Mouse (Mus musculus) liver, postnatal 0 days (tissue): ENCODE results near the gene AI661453. TPM values are rescaled to one million over a fixed set of nuclear protein-coding genes. Genes with fewer than 3 reads are reported as not detected.
"Not testable (repeated sequence)": the region's sequence is repeated elsewhere in the genome, so short reads cannot be mapped to it uniquely, and the experiment has no call there.

ENCODE experiments used
- ATAC-seq: fragments of 200-750 bp; cut with Nextera tagmentation; 2 replicates; pipeline ENCODE4 v1.8.0; 2017; ENCODE audit warnings: mild to moderate bottlenecking, moderate library complexity
- DNase-seq: peaks from one replicate; pipeline ENCODE4 v3.0.0-alpha.2; 2016
- H3K27ac ChIP-seq: fragments of 300-500 bp; sonication (generic); 2 replicates; pipeline ENCODE4 v1.5.1; 2014; ENCODE audit warnings: antibody characterized with exemption, moderate library complexity, mild to moderate bottlenecking, low read depth
- H3K27me3 ChIP-seq: fragments of 300-500 bp; sonication (generic); 2 replicates; pipeline ENCODE4 v1.6.1; 2014; ENCODE audit warnings: low read length, control low read depth, mixed read lengths; ENCODE audit not compliant: insufficient read depth
- H3K36me3 ChIP-seq: fragments of 300-500 bp; sonication (generic); replicated peaks from 2 replicates; pipeline ENCODE4 v1.6.1; 2014; ENCODE audit warnings: mild to moderate bottlenecking, control low read depth, low read length, moderate library complexity, mixed read lengths; ENCODE audit not compliant: insufficient read depth
- H3K4me1 ChIP-seq: fragments of 300-500 bp; sonication (generic); 2 replicates; pipeline ENCODE4 v1.6.1; 2014; ENCODE audit warnings: antibody characterized with exemption, mild to moderate bottlenecking, control low read depth; ENCODE audit not compliant: insufficient read depth
- H3K4me2 ChIP-seq: fragments of 300-500 bp; sonication (generic); 2 replicates; pipeline ENCODE4 v1.6.1; 2014; ENCODE audit warnings: low read depth, mild to moderate bottlenecking, low read length, moderate library complexity, mixed read lengths
- H3K4me3 ChIP-seq: fragments of 300-500 bp; sonication (generic); 2 replicates; pipeline ENCODE4 v1.5.1; 2014; ENCODE audit warnings: low read depth, low read length
- H3K9ac ChIP-seq: fragments of 300-500 bp; sonication (generic); replicated peaks from 2 replicates; pipeline ENCODE4 v1.6.1; 2014; ENCODE audit warnings: mild to moderate bottlenecking, moderate library complexity
- H3K9me3 ChIP-seq: fragments of 300-500 bp; sonication (generic); 2 replicates; pipeline ENCODE4 v1.6.1; 2016; ENCODE audit warnings: mild to moderate bottlenecking, control low read depth, low read length, mixed read lengths
- CTCF ChIP-seq: sonication (generic); IDR thresholded peaks from 2 replicates; pipeline ENCODE4 v1.5.1; 2016; ENCODE audit warnings: antibody characterized with exemption, low read depth
- EP300 ChIP-seq: IDR thresholded peaks from 2 replicates; pipeline ENCODE4 v1.6.1; 2016; ENCODE audit warnings: antibody characterized with exemption, low read depth, mild to moderate bottlenecking
- WGBS: fragments of 180-500 bp; shearing (Covaris S2); extraction: QIAGEN DNeasy Blood & Tissue Kit; methylation state at CpG from one replicate; pipeline ENCODE4 v1.1.7; 2014; ENCODE audit not compliant: insufficient replicate concordance; 5-methylcytosine and 5-hydroxymethylcytosine counted together
- polyA plus RNA-seq: library from polyadenylated mRNA; unstranded; fragments of >200 nt; fragmentation: Nextera tagmentation; extraction: Ambion mirVana; gene quantifications from 2 replicates; pipeline ENCODE4 v1.2.1, GENCODE M21; 2015

The AI661453 gene
- polyA plus RNA-seq, 1 experiment from 2014 or later = 1.0 TPM

DNA sequence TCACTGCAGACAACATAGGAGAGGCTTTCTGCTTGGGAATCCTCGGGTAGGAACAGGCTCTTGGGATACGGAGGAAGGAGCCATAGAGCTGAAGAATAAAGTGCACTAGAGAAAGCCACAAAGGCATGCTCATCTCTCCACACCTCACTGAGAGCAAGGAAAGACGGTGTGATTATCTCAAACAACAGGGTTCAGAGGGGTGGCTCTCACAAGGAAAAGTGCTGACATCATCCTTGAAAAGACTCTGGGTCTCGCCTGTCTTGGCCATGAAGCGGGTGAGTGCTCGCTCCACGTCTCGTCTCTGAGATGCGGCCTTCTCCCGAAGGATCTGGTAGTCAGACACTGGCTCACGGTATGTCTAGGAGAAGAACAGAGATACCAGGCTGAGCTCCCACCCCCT is 57.7 kb downstream of the AI661453 start:
- no peak overlapping the region for H3K9ac ChIP-seq
- DNase-seq (no peak), ATAC-seq (no peak)
- WGBS = 80% methylated on average over 11 of the region's 11 CpGs
- peaks cover 86% of the 10 kb centered on the region for H3K36me3 ChIP-seq
- no peak for TF ChIP-seq EP300
- TF ChIP-seq CTCF = no peak
- no peak overlapping the region for H3K4me2 ChIP-seq
- no peaks in the 10 kb centered on the region for H3K27me3 ChIP-seq
- peaks cover under 1% of the 10 kb centered on the region; the same call in 1 of the 2 replicates for H3K4me1 ChIP-seq
- H3K27ac ChIP-seq = no peak overlapping the region
- no peaks in the 10 kb centered on the region for H3K9me3 ChIP-seq
- H3K4me3 ChIP-seq = no peak overlapping the region

DNA sequence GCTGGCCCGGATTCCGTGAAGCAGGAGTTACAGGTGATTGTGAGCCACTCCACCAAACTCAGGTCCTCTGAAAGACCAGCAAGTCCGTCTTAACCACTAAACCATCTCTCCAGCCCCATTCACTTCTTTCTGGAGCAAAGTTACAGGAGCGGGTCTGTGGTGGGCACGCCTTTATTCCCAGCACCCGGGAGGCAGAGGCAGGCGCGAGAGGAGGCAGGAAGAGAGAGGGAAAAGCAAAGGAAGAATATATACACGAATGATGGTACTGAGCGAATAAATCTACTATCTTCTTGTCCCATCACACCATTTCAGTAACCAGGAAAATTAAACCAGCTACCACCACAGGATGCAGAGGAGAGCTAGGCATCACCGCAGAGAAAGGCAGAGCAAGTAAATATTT is 65.1 kb downstream of the AI661453 start:
- peak overlapping the region; percentile 70 for H3K9ac ChIP-seq
- peak; percentile 3 for ATAC-seq

GRCm38 (mm10) chr17:47501946-47502706 is 65.7 kb downstream of the AI661453 start, which contains the start of gene Taf8:
Gene Taf8 (minus strand): TSS chr17:47502292.
- DNase-seq (peak; percentile 96), ATAC-seq (peak; percentile 91)
- Histone ChIP-seq H3K9me3 (no peaks in the 10 kb centered on the region), H3K27ac (peak within 1 kb of the TSS; percentile 70), H3K4me1 (peaks cover 34% of the 10 kb centered on the region), H3K9ac (peak within 1 kb of the TSS; percentile 70), H3K4me2 (peak within 1 kb of the TSS; percentile 74), H3K4me3 (peak within 1 kb of the TSS; percentile 65), H3K27me3 (no peaks in the 10 kb centered on the region), H3K36me3 (peaks cover 27% of the 10 kb centered on the region)
- peak; percentile 11; the same call in 1 of the 2 replicates for TF ChIP-seq EP300
- no peak for TF ChIP-seq CTCF
- 2% methylated on average over 40 of the region's 40 CpGs for WGBS

More for the DNA sequence above, 65.1 kb downstream of the AI661453 start:
- WGBS = 6% methylated on average over 11 of the region's 11 CpGs
- Histone ChIP-seq H3K4me2 (peak overlapping the region; percentile 74), H3K4me3 (peak overlapping the region; percentile 65), H3K27ac (peak overlapping the region; percentile 70), H3K4me1 (peaks cover 28% of the 10 kb centered on the region), H3K9me3 (no peaks in the 10 kb centered on the region), H3K36me3 (peaks cover 32% of the 10 kb centered on the region), H3K27me3 (no peaks in the 10 kb centered on the region)
- TF ChIP-seq EP300 (no peak), CTCF (no peak)
- no peak for DNase-seq

- H3K27ac ChIP-seq = peak overlapping the region; percentile 70; the same call in 1 of the 2 replicates
- H3K9ac ChIP-seq = peak overlapping the region; percentile 70; the same call in 1 of the 2 replicates
- H3K9me3 ChIP-seq, H3K4me3 ChIP-seq, ATAC-seq, H3K27me3 ChIP-seq, DNase-seq: not testable (repeated sequence)
- 77% methylated on average over 6 of the region's 6 CpGs for WGBS
- H3K36me3 ChIP-seq = peaks cover 23% of the 10 kb centered on the region
- peaks cover 39% of the 10 kb centered on the region for H3K4me1 ChIP-seq
- H3K4me2 ChIP-seq = peak overlapping the region; percentile 74
These were observed 66.3 kb downstream of the AI661453 start for GRCm38 (mm10) chr17:47502707-47503045.

- no peak overlapping the region for H3K4me2 ChIP-seq
- H3K36me3 ChIP-seq = peaks cover 15% of the 10 kb centered on the region
- H3K27ac ChIP-seq = peak overlapping the region; percentile 100
- DNase-seq = no peak
- H3K27me3 ChIP-seq = no peaks in the 10 kb centered on the region
- ATAC-seq = no peak
- H3K9me3 ChIP-seq = no peaks in the 10 kb centered on the region
- TF ChIP-seq CTCF (no peak), EP300 (no peak)
- H3K9ac ChIP-seq = no peak overlapping the region
- no peak overlapping the region for H3K4me3 ChIP-seq
- peaks cover 47% of the 10 kb centered on the region for H3K4me1 ChIP-seq
These were observed 67.3 kb downstream of the AI661453 start for GRCm38 (mm10) chr17:47503689-47504088.

DNA sequence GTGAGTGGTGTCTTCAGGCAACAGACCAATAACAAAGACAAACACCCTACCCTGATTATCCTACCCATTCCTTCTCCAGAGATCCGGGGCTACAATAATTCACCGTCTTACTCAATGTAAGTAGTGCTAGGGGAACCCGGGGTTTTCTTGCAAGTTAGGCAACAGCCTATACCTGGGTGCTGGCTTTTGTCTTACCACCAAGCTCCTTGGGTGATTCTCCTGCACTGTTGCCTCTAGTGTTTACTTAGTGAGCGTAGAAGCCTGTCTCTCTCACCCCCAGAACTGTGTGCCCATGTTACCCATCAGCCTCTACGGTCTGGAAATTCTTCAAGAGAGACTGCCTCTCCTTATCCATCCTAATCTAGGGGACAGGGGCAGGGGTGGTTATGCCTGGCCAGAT is 67.8 kb downstream of the AI661453 start:
- no peak for TF ChIP-seq EP300
- no peak for TF ChIP-seq CTCF
- DNase-seq = no peak
- H3K27me3 ChIP-seq = no peaks in the 10 kb centered on the region
- peaks cover 53% of the 10 kb centered on the region for H3K4me1 ChIP-seq
- 45% methylated on average over 5 of the region's 5 CpGs for WGBS
- ATAC-seq = no peak
- peak overlapping the region; percentile 70 for H3K9ac ChIP-seq
- peak overlapping the region; percentile 89 for H3K4me2 ChIP-seq
- no peaks in the 10 kb centered on the region for H3K9me3 ChIP-seq
- peak overlapping the region; percentile 100 for H3K27ac ChIP-seq
- peak overlapping the region; percentile 60 for H3K4me3 ChIP-seq
- H3K36me3 ChIP-seq = peaks cover 9% of the 10 kb centered on the region
